Mouse (Mus musculus) hindbrain, embryonic 10.5 days (tissue): ENCODE data around the gene Lix1. TPM values are rescaled to one million over a fixed set of nuclear protein-coding genes. Genes with fewer than 3 reads are reported as not detected.
A peak's percentile ranks its signal among the peaks of the same experiment; 100 is the strongest.

Source experiments
- DNase-seq: peaks from one replicate; pipeline ENCODE4 v3.0.0-alpha.2; 2017; ENCODE audit warnings: low spot score
- H3K27ac ChIP-seq: fragments of 300-500 bp; sonication (generic); 2 replicates; pipeline ENCODE4 v1.5.1; 2016; ENCODE audit warnings: mild to moderate bottlenecking, moderate library complexity
- H3K27me3 ChIP-seq: fragments of 300-500 bp; sonication (generic); 2 replicates; pipeline ENCODE4 v1.6.1; 2016; ENCODE audit warnings: mild to moderate bottlenecking; ENCODE audit not compliant: poor library complexity, insufficient read depth, severe bottlenecking
- H3K36me3 ChIP-seq: fragments of 300-500 bp; sonication (generic); 2 replicates; pipeline ENCODE4 v1.6.1; 2016; ENCODE audit warnings: mild to moderate bottlenecking, moderate library complexity
- H3K4me1 ChIP-seq: fragments of 300-500 bp; sonication (generic); replicated peaks from 2 replicates; pipeline ENCODE4 v1.6.1; 2016; ENCODE audit warnings: mild to moderate bottlenecking
- H3K4me3 ChIP-seq: fragments of 300-500 bp; sonication (generic); 2 replicates; pipeline ENCODE4 v1.5.1; 2016; ENCODE audit warnings: mild to moderate bottlenecking, moderate library complexity
- H3K9me3 ChIP-seq: fragments of 300-500 bp; sonication (generic); 2 replicates; pipeline ENCODE4 v1.6.1; 2016; ENCODE audit warnings: mild to moderate bottlenecking, moderate library complexity
- WGBS: fragments of 180-500 bp; shearing (Covaris S2); methylation state at CpG from one replicate; pipeline ENCODE4 v1.1.7; 2016; 5-methylcytosine and 5-hydroxymethylcytosine counted together
- polyA plus RNA-seq: library from polyadenylated mRNA; unstranded; fragments of >200 nt; fragmentation: Nextera tagmentation; extraction: Ambion mirVana; gene quantifications from 2 replicates; pipeline ENCODE4 v1.2.1, GENCODE M21; 2016

Gene Lix1
- polyA plus RNA-seq, 1 experiment from 2014 or later = 31.6 TPM

- no peak overlapping the region for H3K27ac ChIP-seq
- WGBS = 48% methylated on average over 4 of the region's 4 CpGs
- H3K27me3 ChIP-seq = no peaks in the 10 kb centered on the region
- H3K36me3 ChIP-seq = peaks cover 5% of the 10 kb centered on the region; the same call in 1 of the 2 replicates
- peaks cover 7% of the 10 kb centered on the region for H3K4me1 ChIP-seq
- DNase-seq = no peak
- H3K9me3 ChIP-seq = no peaks in the 10 kb centered on the region
- no peak overlapping the region for H3K4me3 ChIP-seq
These were observed 22.9 kb downstream of the Lix1 start for GRCm38 (mm10) chr17:17425308-17425813.

- Histone ChIP-seq H3K27ac (no peak overlapping the region), H3K4me1 (peaks cover 7% of the 10 kb centered on the region), H3K9me3 (no peaks in the 10 kb centered on the region), H3K4me3 (no peak overlapping the region), H3K36me3 (peaks cover 8% of the 10 kb centered on the region; the same call in 1 of the 2 replicates), H3K27me3 (no peaks in the 10 kb centered on the region)
- WGBS = 58% methylated on average over 3 of the region's 3 CpGs
- no peak for DNase-seq
These were observed 23.4 kb downstream of the Lix1 start for GRCm38 (mm10) chr17:17425906-17426305.

- WGBS = 88% methylated on average over 2 of the region's 2 CpGs
- peaks cover 7% of the 10 kb centered on the region for H3K4me1 ChIP-seq
- H3K27ac ChIP-seq = no peak overlapping the region
- no peaks in the 10 kb centered on the region for H3K9me3 ChIP-seq
- DNase-seq = no peak
- H3K4me3 ChIP-seq = no peak overlapping the region
- peaks cover 11% of the 10 kb centered on the region; the same call in 1 of the 2 replicates for H3K36me3 ChIP-seq
- H3K27me3 ChIP-seq = no peaks in the 10 kb centered on the region
These were observed 26.4 kb downstream of the Lix1 start for GRCm38 (mm10) chr17:17428888-17429287.

GRCm38 (mm10) chr17:17433679-17434078 lies 31.2 kb downstream of the Lix1 start:
- WGBS = 84% methylated on average over 4 of the region's 4 CpGs
- H3K27ac ChIP-seq = no peak overlapping the region
- no peaks in the 10 kb centered on the region for H3K4me1 ChIP-seq
- no peak overlapping the region for H3K4me3 ChIP-seq
- H3K27me3 ChIP-seq = no peaks in the 10 kb centered on the region
- no peak for DNase-seq
- no peaks in the 10 kb centered on the region for H3K9me3 ChIP-seq
- peaks cover 11% of the 10 kb centered on the region; the same call in 1 of the 2 replicates for H3K36me3 ChIP-seq

- 0 out of 2 replicates have a peak, but pooled peaks cover 6% of the 10 kb centered on the region for H3K4me1 ChIP-seq
- H3K4me3 ChIP-seq = no peak overlapping the region
- DNase-seq = no peak
- H3K36me3 ChIP-seq = 0 out of 2 replicates have a peak, but pooled peaks cover 3% of the 10 kb centered on the region
- H3K27ac ChIP-seq = no peak overlapping the region
- no peaks in the 10 kb centered on the region for H3K9me3 ChIP-seq
- no peaks in the 10 kb centered on the region for H3K27me3 ChIP-seq
These were observed 36.2 kb downstream of the Lix1 start for GRCm38 (mm10) chr17:17438576-17439191.

GRCm38 (mm10) chr17:17441876-17442498 lies 39.5 kb downstream of the Lix1 start:
- DNase-seq = no peak
- WGBS = 41% methylated on average over 4 of the region's 4 CpGs

GRCm38 (mm10) chr17:17444297-17444886 lies 41.9 kb downstream of the Lix1 start:
- DNase-seq = no peak
- Histone ChIP-seq H3K4me3 (no peak overlapping the region), H3K36me3 (peaks cover 12% of the 10 kb centered on the region; the same call in 1 of the 2 replicates), H3K27me3 (no peaks in the 10 kb centered on the region), H3K27ac (no peak overlapping the region), H3K4me1 (peaks cover 17% of the 10 kb centered on the region), H3K9me3 (no peaks in the 10 kb centered on the region)
- WGBS = 89% methylated on average over 3 of the region's 3 CpGs

More at GRCm38 (mm10) chr17:17441876-17442498, 39.5 kb downstream of the Lix1 start:
- no peak overlapping the region for H3K4me3 ChIP-seq
- no peak overlapping the region for H3K27ac ChIP-seq
- peaks cover 12% of the 10 kb centered on the region; the same call in 1 of the 2 replicates for H3K36me3 ChIP-seq
- no peaks in the 10 kb centered on the region for H3K27me3 ChIP-seq
- no peaks in the 10 kb centered on the region for H3K9me3 ChIP-seq
- 0 out of 2 replicates have a peak, but pooled peaks cover 6% of the 10 kb centered on the region for H3K4me1 ChIP-seq

- Histone ChIP-seq H3K4me1 (peaks cover 19% of the 10 kb centered on the region), H3K27ac (no peak overlapping the region), H3K36me3 (peaks cover 12% of the 10 kb centered on the region; the same call in 1 of the 2 replicates), H3K4me3 (no peak overlapping the region), H3K27me3 (no peaks in the 10 kb centered on the region), H3K9me3 (no peaks in the 10 kb centered on the region)
- WGBS = 93% methylated on average over 3 of the region's 3 CpGs
- DNase-seq = no peak
These were observed 44.2 kb downstream of the Lix1 start for GRCm38 (mm10) chr17:17446683-17447082.

GRCm38 (mm10) chr17:17447821-17448220 lies 45.3 kb downstream of the Lix1 start:
- WGBS = 92% methylated on average over 5 of the region's 5 CpGs

GRCm38 (mm10) chr17:17448737-17449440 lies 46.4 kb downstream of the Lix1 start:
- Histone ChIP-seq H3K27ac (peak overlapping the region; percentile 85), H3K4me3 (peak overlapping the region; percentile 47), H3K27me3 (no peaks in the 10 kb centered on the region), H3K9me3 (no peaks in the 10 kb centered on the region), H3K4me1 (peaks cover 14% of the 10 kb centered on the region), H3K36me3 (peaks cover 8% of the 10 kb centered on the region; the same call in 1 of the 2 replicates)
- 5% methylated on average over 17 of the region's 17 CpGs for WGBS
- DNase-seq = peak; percentile 72

More at GRCm38 (mm10) chr17:17447821-17448220, 45.3 kb downstream of the Lix1 start:
- H3K27me3 ChIP-seq = no peaks in the 10 kb centered on the region
- no peak for DNase-seq
- peaks cover 12% of the 10 kb centered on the region; the same call in 1 of the 2 replicates for H3K36me3 ChIP-seq
- no peak overlapping the region for H3K4me3 ChIP-seq
- H3K4me1 ChIP-seq = peaks cover 14% of the 10 kb centered on the region
- H3K27ac ChIP-seq = no peak overlapping the region
- H3K9me3 ChIP-seq = no peaks in the 10 kb centered on the region

GRCm38 (mm10) chr17:17449441-17449770 lies 46.9 kb downstream of the Lix1 start:
- 11% methylated on average over 5 of the region's 5 CpGs for WGBS
- H3K4me1 ChIP-seq = peaks cover 14% of the 10 kb centered on the region
- no peak for DNase-seq
- peak overlapping the region; percentile 47 for H3K4me3 ChIP-seq
- no peaks in the 10 kb centered on the region for H3K27me3 ChIP-seq
- peak overlapping the region; percentile 85; the same call in 1 of the 2 replicates for H3K27ac ChIP-seq
- H3K36me3 ChIP-seq = peaks cover 8% of the 10 kb centered on the region; the same call in 1 of the 2 replicates
- no peaks in the 10 kb centered on the region for H3K9me3 ChIP-seq

- Histone ChIP-seq H3K4me1 (peaks cover 14% of the 10 kb centered on the region), H3K4me3 (no peak overlapping the region), H3K9me3 (no peaks in the 10 kb centered on the region), H3K27me3 (no peaks in the 10 kb centered on the region), H3K27ac (no peak overlapping the region), H3K36me3 (peaks cover 7% of the 10 kb centered on the region; the same call in 1 of the 2 replicates)
- WGBS = 83% methylated on average over 1 of the region's 1 CpGs
- no peak for DNase-seq
These were observed 48.6 kb downstream of the Lix1 start for GRCm38 (mm10) chr17:17451102-17451501.
